In the genomic region with DNA sequence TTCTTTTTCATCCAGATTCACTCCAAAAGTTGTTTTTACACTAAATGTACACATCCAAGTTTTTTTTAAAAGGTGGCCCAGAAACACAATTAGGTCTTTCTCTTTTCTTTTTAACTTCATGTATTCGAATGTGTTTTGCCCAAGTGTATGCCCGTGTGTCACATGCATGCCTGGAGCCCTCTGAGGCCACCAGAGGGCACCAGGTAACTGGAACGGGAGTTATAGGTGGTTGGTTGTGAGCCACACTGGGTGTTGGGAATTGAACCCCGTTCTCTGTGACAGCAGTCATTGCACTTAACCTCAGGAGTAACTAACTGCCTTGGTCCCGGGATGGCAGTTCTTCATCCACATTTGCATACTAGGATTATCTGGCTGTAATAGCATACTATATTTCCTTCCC, we compare ENCODE assay signal across 12 mouse cellular contexts.
DNase-seq lines count a peak whose midpoint lies in the region; ATAC-seq and TF ChIP-seq lines count a peak whose summit lies in the region.
"Had no signal": no experiment of that assay in that cellular context is flagged by ENCODE, and none has a peak within 500 bp of the region (broad histone marks: within the 10 kb centered on the region; RNA-seq: fewer than 3 reads in every experiment).

No protein-coding gene starts in this region.

- H3K27ac ChIP-seq in kidney, adult 2 months (ENCODE audit: insufficient read depth, low read depth, low read length), result no peak overlapping the region
- H3K27ac ChIP-seq in cortical plate, adult 2 months (ENCODE audit: insufficient read depth, low read length), result no peak overlapping the region
- H3K27ac ChIP-seq in intestine, embryonic 16.5 days (ENCODE audit: low read length), result no peak overlapping the region
- H3K27ac ChIP-seq: limb, embryonic 12.5 days; midbrain, embryonic 12.5 days had no signal

- H3K4me3 ChIP-seq in kidney, adult 2 months (ENCODE audit: insufficient read depth, low read depth, low read length), result no peak overlapping the region
- no peak overlapping the region for H3K4me3 ChIP-seq in E14TG2a.4 (replicated peaks; ENCODE audit: low read length)
- H3K4me3 ChIP-seq in cortical plate, adult 2 months (ENCODE audit: insufficient read depth, low read length), result no peak overlapping the region
- no peak overlapping the region for H3K4me3 ChIP-seq in intestine, embryonic 16.5 days (ENCODE audit: low read length)
- H3K4me3 ChIP-seq: limb, embryonic 12.5 days; midbrain, embryonic 12.5 days had no signal

- no peak for TF ChIP-seq POLR2A in kidney, adult 2 months (IDR thresholded peaks at IDR 0.05; ENCODE audit: low read depth, low read length)
- no peak for TF ChIP-seq POLR2A in cortical plate, adult 2 months (IDR thresholded peaks at IDR 0.05; ENCODE audit: extremely low read depth, insufficient read depth, low read length)

- DNase-seq in kidney, adult 2 months, result peak; percentile 32
- no peak for DNase-seq in kidney, postnatal 14 days
- peak; percentile 54 for DNase-seq in 416B (ENCODE audit: low read depth)
- DNase-seq in frontal cortex, postnatal 14 days (ENCODE audit: low spot score in 2 of 2), result no peak
- DNase-seq in right cerebral cortex, postnatal 14 days, result no peak
- DNase-seq: adrenal gland, adult 8-10 months; heart, adult 11 months had no signal

- H3K27me3 ChIP-seq in kidney, adult 2 months (replicated peaks; ENCODE audit: control insufficient read depth, insufficient read depth, low read length), result no peaks in the 10 kb centered on the region
- H3K27me3 ChIP-seq in E14TG2a.4 (ENCODE audit: insufficient read depth, low read length), result no peaks in the 10 kb centered on the region
- no peaks in the 10 kb centered on the region for H3K27me3 ChIP-seq in intestine, embryonic 16.5 days (replicated peaks; ENCODE audit: control insufficient read depth, insufficient read depth, low read length)
- H3K27me3 ChIP-seq: limb, embryonic 12.5 days; midbrain, embryonic 12.5 days had no signal

- no peak overlapping the region for H3K4me2 ChIP-seq in intestine, embryonic 16.5 days (ENCODE audit: low read depth, low read length)
- H3K4me2 ChIP-seq: limb, embryonic 12.5 days; midbrain, embryonic 12.5 days had no signal

- H3K36me3 ChIP-seq in kidney, adult 2 months (ENCODE audit: control insufficient read depth, insufficient read depth, low read length), result no peaks in the 10 kb centered on the region
- H3K36me3 ChIP-seq in E14TG2a.4 (ENCODE audit: insufficient read depth, low read length), result no peaks in the 10 kb centered on the region
- no peaks in the 10 kb centered on the region for H3K36me3 ChIP-seq in intestine, embryonic 16.5 days (ENCODE audit: control insufficient read depth, insufficient read depth, low read length)
- H3K36me3 ChIP-seq: limb, embryonic 12.5 days; midbrain, embryonic 12.5 days had no signal

- peak; percentile 58 for TF ChIP-seq CTCF in kidney, adult 2 months (conservative IDR thresholded peaks at IDR 0.05; ENCODE audit: insufficient read depth, insufficient read length, low read depth, low read length)
- TF ChIP-seq CTCF in E14TG2a.4 (conservative IDR thresholded peaks at IDR 0.05; ENCODE audit: low read length), result peak; percentile 41; the same call in 1 of the 2 replicates
- TF ChIP-seq CTCF in cortical plate, adult 2 months (IDR thresholded peaks at IDR 0.05; ENCODE audit: extremely low read depth, insufficient read depth, low read length), result peak; percentile 20; the same call in 1 of the 2 replicates

- no peak overlapping the region for H3K9ac ChIP-seq in intestine, embryonic 16.5 days (ENCODE audit: low read depth, low read length)
- H3K9ac ChIP-seq: limb, embryonic 12.5 days; midbrain, embryonic 12.5 days had no signal

- WGBS in kidney, adult 2 months, result 63% methylated on average over 5 of the region's 5 CpGs
- 66% methylated on average over 5 of the region's 5 CpGs for WGBS in intestine, embryonic 16.5 days

- H3K9me3 ChIP-seq in E14TG2a.4 (ENCODE audit: low read length), result no peaks in the 10 kb centered on the region
- H3K9me3 ChIP-seq in intestine, embryonic 16.5 days (ENCODE audit: control insufficient read depth, low read length), result no peaks in the 10 kb centered on the region
- H3K9me3 ChIP-seq: limb, embryonic 12.5 days; midbrain, embryonic 12.5 days had no signal

- no peak for ATAC-seq in intestine, embryonic 16.5 days

- no peaks in the 10 kb centered on the region for H3K4me1 ChIP-seq in kidney, adult 2 months (ENCODE audit: control insufficient read depth, insufficient read depth, low read length)
- no peaks in the 10 kb centered on the region for H3K4me1 ChIP-seq in E14TG2a.4 (replicated peaks; ENCODE audit: low read depth, low read length)
- H3K4me1 ChIP-seq in cortical plate, adult 2 months (ENCODE audit: control insufficient read depth, insufficient read depth, low read length), result peaks cover 13% of the 10 kb centered on the region
- H3K4me1 ChIP-seq in intestine, embryonic 16.5 days (ENCODE audit: control insufficient read depth, insufficient read depth, low read length), result no peaks in the 10 kb centered on the region
- H3K4me1 ChIP-seq: limb, embryonic 12.5 days; midbrain, embryonic 12.5 days had no signal

Comparison
In these comparisons a context has a peak if more than half of its experiments do, and no peak if none do; other contexts are left out.
1. DNase-seq: peak in kidney, adult 2 months (single experiment) and 416B (single experiment); none in kidney, postnatal 14 days (single experiment), frontal cortex, postnatal 14 days (0 of 2) and right cerebral cortex, postnatal 14 days (single experiment).
2. Peak in every context shown above with its lines, with median percentiles within 50 percentile points of each other: CTCF ChIP-seq.